Comparison of ENCODE assay signal across 8 mouse cellular contexts in genomic region chr4:128670566-128671191, GRCm38 (mm10). TPM values are rescaled to one million over a fixed set of nuclear protein-coding genes. Genes with fewer than 3 reads are reported as not detected.
A peak's percentile ranks its signal among the peaks of the same experiment; 100 is the strongest.
DNase-seq lines count a peak whose midpoint lies in the region; ATAC-seq lines count a peak whose summit lies in the region.

No protein-coding gene starts in this region.

- H3K36me3 ChIP-seq in forebrain, embryonic 12.5 days (replicated peaks), result no peaks in the 10 kb centered on the region
- no peaks in the 10 kb centered on the region for H3K36me3 ChIP-seq in forebrain, embryonic 13.5 days (ENCODE audit: poor library complexity, severe bottlenecking)
- H3K36me3 ChIP-seq in intestine, embryonic 15.5 days, result no peaks in the 10 kb centered on the region

- 40% methylated on average over 11 of the region's 11 CpGs for WGBS in forebrain, embryonic 12.5 days
- 55% methylated on average over 11 of the region's 11 CpGs for WGBS in forebrain, embryonic 13.5 days
- 30% methylated on average over 11 of the region's 11 CpGs for whole genome bisulfite sequencing in intestine, embryonic 15.5 days

- H3K27me3 ChIP-seq in forebrain, embryonic 12.5 days, result 0 out of 2 replicates have a peak, but pooled peaks cover 5% of the 10 kb centered on the region
- peaks cover 2% of the 10 kb centered on the region; the same call in 1 of the 2 replicates for H3K27me3 ChIP-seq in forebrain, embryonic 13.5 days
- H3K27me3 ChIP-seq in intestine, embryonic 15.5 days (replicated peaks), result no peaks in the 10 kb centered on the region

- H3K4me2 ChIP-seq in forebrain, embryonic 12.5 days, result no peak overlapping the region; the same call in 1 of the 2 replicates
- no peak overlapping the region for H3K4me2 ChIP-seq in forebrain, embryonic 13.5 days
- H3K4me2 ChIP-seq in intestine, embryonic 15.5 days (replicated peaks), result no peak overlapping the region

- peaks cover 9% of the 10 kb centered on the region for H3K4me1 ChIP-seq in forebrain, embryonic 12.5 days
- H3K4me1 ChIP-seq in forebrain, embryonic 13.5 days, result peaks cover 17% of the 10 kb centered on the region
- H3K4me1 ChIP-seq in intestine, embryonic 15.5 days (replicated peaks), result 0 out of 2 replicates have a peak, but pooled peaks cover 14% of the 10 kb centered on the region

- no peak overlapping the region for H3K9ac ChIP-seq in forebrain, embryonic 12.5 days
- no peak overlapping the region for H3K9ac ChIP-seq in forebrain, embryonic 13.5 days
- no peak overlapping the region for H3K9ac ChIP-seq in intestine, embryonic 15.5 days

- intact Hi-C loops in left cerebral cortex, postnatal 4 days (cut with DNase I), result no loop called here

- ATAC-seq in forebrain, embryonic 12.5 days (ENCODE audit: low FRiP score), result no peak
- ATAC-seq in forebrain, embryonic 13.5 days, result no peak
- peak; percentile 76 for ATAC-seq in intestine, embryonic 15.5 days

- DNase-seq in ZHBTc4 (ENCODE audit: low read depth, low spot score) (peak; percentile 26), liver (peak; percentile 50)
- DNase-seq in T-cell, adult 2 months (ENCODE audit: low spot score), result no peak
- DNase-seq in thymus, postnatal 14 days, result no peak
- DNase-seq in left cerebral cortex, postnatal 4 days, result no peak

- no peak overlapping the region for H3K4me3 ChIP-seq in forebrain, embryonic 12.5 days (replicated peaks)
- no peak overlapping the region for H3K4me3 ChIP-seq in forebrain, embryonic 13.5 days
- no peak overlapping the region for H3K4me3 ChIP-seq in intestine, embryonic 15.5 days (replicated peaks)

- H3K9me3 ChIP-seq in forebrain, embryonic 12.5 days, result no peaks in the 10 kb centered on the region
- H3K9me3 ChIP-seq in forebrain, embryonic 13.5 days (replicated peaks), result no peaks in the 10 kb centered on the region
- H3K9me3 ChIP-seq in intestine, embryonic 15.5 days, result no peaks in the 10 kb centered on the region

- H3K27ac ChIP-seq in forebrain, embryonic 12.5 days, result peak overlapping the region; percentile 50
- H3K27ac ChIP-seq in forebrain, embryonic 13.5 days, result no peak overlapping the region
- H3K27ac ChIP-seq in intestine, embryonic 15.5 days, result no peak overlapping the region

RNA-seq across cellular contexts. Expression of gene Phc2, which starts 16.2 kb away (rescaled TPM):
- polyA plus RNA-seq in forebrain, embryonic 12.5 days (2016; fragmentation: Nextera tagmentation; extraction: Ambion mirVana), result 56.1 and 148 TPM in 2 replicates
- 34.9 and 38.2 TPM in 2 replicates for polyA plus RNA-seq in forebrain, embryonic 13.5 days (2015; fragmentation: Nextera tagmentation; extraction: Ambion mirVana)
- polyA plus RNA-seq in intestine, embryonic 15.5 days (2015; fragmentation: Nextera tagmentation; extraction: Ambion mirVana), result 39.2 and 42.3 TPM in 2 replicates
- total RNA-seq in left cerebral cortex, postnatal 4 days (2021), result 10 to 100 TPM; 90.7 to 95.1 TPM

RNA-seq across cellular contexts. Expression of gene Tlr12, which starts 52.3 kb away (rescaled TPM):
- 0.79 and 1.6 TPM in 2 replicates for polyA plus RNA-seq in forebrain, embryonic 12.5 days (2016; fragmentation: Nextera tagmentation; extraction: Ambion mirVana)
- polyA plus RNA-seq in forebrain, embryonic 13.5 days (2015; fragmentation: Nextera tagmentation; extraction: Ambion mirVana), result 1.4 and 1.6 TPM in 2 replicates
- polyA plus RNA-seq in intestine, embryonic 15.5 days (2015; fragmentation: Nextera tagmentation; extraction: Ambion mirVana), result 2.2 and 2.4 TPM in 2 replicates
- total RNA-seq in left cerebral cortex, postnatal 4 days (2021), result 1 to 10 TPM; 1.2 to 1.4 TPM

Comparison
In these comparisons a context has a peak if more than half of its experiments do, and no peak if none do; other contexts are left out.
1. DNase-seq: peak in ZHBTc4 (single experiment) and liver (single experiment); none in T-cell, adult 2 months (single experiment), thymus, postnatal 14 days (single experiment) and left cerebral cortex, postnatal 4 days (single experiment).